Mouse (Mus musculus): ENCODE measurements around the gene Arfgef3. TPM values are rescaled to one million over a fixed set of nuclear protein-coding genes. Genes with fewer than 3 reads are reported as not detected.
"Not testable (repeated sequence)": the region's sequence is repeated elsewhere in the genome, so short reads cannot be mapped to it uniquely, and the experiment has no call there.

Arfgef3 gene
- total RNA-seq, 2 experiments from 2014 or later = 0.22 to 0.33 TPM

DNA sequence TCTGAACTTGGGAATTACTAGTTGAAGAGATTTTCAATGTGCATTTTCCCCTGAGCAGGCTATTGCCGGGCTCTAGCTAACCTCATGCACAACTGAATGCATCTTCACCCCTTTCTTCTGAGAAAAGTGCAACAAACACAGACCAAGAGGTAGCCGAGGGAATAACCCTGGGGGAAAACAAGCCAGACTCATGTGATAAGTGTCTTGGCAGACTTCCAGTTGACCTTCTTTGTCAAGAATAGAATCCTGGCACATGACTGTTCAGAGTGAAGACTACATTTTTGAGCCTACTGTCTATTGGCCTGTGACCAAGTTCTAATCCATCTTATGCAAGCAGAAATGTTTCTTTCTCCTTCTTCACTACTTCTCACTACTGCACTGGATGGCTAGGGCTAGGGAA lies 55.5 kb downstream of the Arfgef3 start:
- intact Hi-C loops (cut with DNase I) = no loop called here
- DNase-seq = peak; percentile 5 to 6

DNA sequence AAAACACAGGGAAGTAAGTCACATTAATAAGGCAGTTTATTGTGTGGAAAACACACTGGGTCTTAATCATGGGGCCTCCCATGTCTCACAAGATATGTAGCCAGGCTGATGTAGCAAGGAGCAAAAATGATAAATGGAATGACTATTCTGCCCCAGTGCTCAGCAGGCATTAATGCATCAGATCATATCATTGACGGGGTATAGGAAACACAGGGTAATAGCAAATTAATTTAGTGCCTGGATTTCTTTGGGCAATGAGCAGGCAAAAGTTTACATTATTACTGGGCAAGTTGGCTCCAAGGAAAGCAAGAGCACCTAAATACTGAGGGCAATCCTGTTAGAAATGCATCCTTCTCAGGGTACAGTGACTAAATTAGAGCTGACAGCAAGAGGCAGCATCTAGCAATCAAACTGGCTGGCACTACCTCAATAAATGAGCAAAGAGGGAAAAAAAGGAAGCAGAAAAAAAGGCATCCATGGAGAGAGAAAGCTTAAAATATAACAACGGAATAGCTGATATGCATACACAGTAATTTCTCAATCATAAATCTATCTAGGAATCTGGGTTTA lies 62.3 kb downstream of the Arfgef3 start:
- intact Hi-C loops (cut with DNase I) = no loop called here
- no peak for DNase-seq

DNA sequence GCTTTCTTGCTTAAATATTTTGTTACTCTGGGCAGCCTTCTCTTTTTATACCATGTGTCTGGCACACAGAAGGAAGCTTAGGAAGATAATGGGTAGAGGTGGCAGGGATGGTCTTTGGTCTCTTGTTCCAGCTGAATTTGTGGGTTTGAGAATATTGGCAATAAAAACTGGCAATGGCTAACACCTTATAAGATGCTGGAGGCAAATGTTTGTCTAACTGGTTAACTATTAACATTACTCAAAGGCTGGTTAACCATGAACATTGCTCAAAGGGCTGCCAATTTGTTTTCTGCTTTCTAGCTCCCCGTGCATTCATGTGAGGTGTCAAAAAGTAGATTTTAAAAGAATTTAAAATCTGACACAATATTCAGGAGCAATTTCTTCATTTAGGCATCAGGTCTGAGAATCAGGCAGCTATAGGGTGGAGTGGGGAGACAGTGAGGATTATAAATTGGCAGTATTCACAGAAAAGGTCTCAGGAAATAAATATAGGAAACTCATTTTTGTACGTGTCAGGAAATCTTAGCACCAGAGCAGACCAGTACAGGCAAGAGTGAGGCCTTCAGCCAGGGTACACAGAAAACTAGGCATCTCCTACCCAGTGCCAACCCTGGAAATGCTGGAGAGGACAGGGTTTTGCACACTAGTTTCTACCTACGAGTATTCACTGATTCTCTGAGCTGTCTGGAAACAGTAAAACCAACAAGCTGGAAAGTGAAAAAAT lies 62.9 kb downstream of the Arfgef3 start:
- no peak for DNase-seq
- intact Hi-C loops (cut with DNase I) = no loop called here

DNA sequence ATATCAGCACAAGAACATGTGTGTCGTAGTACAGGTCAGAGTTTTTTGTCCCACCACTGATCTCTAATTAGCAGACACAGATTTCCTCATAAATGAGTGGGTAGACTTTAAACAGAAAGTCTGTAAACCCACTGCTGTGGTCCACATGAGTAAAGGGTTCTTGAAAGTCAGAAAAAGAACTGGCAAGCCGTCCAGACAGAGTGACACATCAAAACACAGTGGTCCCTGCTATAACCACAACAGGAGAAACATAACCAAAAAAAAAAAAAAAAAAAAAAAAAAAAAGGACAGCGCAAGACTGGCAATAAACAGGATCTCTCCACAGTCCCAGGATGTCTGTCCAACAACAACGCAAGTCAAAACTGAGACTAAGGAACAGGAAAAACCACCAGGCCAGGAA lies 64.9 kb downstream of the Arfgef3 start:
- intact Hi-C loops (cut with DNase I) = no loop called here
- DNase-seq = no peak

DNA sequence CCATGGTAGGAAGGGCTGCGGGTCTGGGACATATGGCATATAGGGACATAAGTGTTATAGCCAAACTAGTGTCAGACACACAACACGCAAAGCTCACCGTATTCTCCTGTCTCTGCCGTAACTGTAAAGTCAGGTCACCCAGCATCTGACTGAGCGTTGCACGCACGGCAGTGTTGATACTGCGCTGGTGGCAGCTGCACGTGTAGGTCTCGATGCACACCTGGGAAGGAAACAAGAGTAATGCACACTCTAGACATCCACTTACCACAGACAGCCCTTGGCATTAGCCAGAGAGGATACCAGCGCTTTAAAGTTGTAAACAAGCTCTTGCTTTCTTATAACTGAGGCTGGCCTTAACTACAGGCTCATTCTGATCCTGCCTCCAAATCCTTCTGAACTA lies 79.0 kb downstream of the Arfgef3 start:
- intact Hi-C loops (cut with DNase I) = no loop called here
- no peak for DNase-seq

DNA sequence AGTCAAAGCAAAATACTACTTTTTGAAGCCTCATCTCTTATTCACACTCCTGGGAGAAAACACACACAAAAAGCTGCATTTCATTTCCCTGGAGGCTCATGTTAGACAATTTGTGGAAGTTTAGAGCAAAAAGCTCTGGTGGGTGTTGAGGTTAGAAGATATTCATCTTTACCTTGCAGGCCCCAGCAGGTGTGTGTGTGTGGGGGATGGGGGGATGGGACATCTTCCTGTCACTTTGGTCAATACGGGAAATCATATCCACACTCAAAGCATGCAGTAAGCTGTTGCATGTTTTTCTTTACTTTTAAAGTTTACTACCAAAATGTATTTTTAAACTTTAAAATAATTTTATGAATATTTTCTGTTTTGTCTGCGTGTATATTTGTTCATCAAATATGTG lies 79.7 kb downstream of the Arfgef3 start:
- intact Hi-C loops (cut with DNase I) = no loop called here
- DNase-seq = no peak

DNA sequence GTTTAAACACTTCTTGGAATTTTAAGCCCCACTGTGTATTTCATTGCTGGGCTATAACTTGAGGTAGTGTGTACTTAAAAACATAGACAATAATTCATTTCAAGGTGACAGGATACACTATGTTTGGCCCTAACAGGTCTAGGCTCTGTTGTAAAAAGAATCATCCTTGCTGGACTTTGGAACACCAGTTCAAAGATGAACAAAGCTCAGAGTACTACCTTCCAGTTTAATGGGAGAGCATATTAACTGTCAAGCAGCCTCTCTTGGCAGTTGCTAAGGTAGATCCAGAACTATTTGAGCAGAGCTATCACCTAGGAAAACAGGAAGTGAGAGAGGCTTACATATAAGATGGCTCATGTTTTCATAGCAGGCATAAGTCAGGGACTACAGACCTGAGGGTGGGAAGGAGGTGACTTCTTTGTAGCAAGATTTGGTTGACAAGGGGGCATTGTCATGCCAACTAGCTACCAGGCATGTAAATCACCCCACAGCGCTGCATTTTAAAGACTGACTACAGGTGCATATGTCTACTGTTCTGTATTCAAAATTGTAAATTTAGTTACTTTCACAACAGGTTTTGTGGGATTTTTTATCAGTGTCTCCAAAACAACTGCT lies 82.0 kb downstream of the Arfgef3 start:
- DNase-seq = no peak
- intact Hi-C loops (cut with DNase I) = no loop called here

DNA sequence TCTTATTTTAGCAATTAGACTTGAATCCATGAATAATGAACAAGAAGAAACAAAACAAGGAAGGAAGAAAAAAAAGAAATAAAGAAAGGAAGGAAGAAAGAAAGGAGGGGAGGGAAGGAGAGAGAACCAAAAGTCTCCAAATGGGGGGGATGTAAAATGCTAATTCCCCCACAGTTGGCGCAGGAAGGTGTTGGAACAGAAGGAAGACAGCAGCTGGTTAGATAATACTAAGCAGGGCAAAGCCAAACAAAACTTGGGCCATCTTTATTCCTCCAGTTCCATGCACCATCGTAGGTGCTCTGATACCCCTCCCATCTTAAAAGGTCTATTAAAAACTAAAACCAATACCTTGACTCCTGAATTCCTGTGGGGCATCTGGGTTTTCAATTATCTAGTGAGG lies 82.8 kb downstream of the Arfgef3 start:
- intact Hi-C loops (cut with DNase I) = no loop called here
- DNase-seq = no peak

DNA sequence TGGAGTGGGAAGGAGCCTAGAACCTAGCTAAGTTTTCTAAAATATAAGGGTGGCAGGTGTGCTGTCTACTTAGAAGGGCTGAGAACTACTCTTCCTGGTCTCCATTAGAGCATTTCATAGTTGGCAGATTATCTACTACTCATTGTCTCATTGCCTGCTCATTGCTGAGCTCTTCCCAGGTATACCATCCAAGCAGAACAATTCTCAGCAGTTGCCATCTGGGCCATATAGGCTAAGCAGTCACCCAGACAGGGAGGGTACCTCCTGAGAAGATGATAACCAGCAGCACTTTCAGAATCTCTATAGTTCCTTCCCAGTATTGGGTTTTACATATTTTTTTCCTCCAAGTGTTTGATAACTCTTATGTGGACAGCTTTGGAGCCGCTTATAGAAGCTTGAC lies 86.2 kb downstream of the Arfgef3 start:
- intact Hi-C loops (cut with DNase I) = no loop called here
- DNase-seq = no peak

DNA sequence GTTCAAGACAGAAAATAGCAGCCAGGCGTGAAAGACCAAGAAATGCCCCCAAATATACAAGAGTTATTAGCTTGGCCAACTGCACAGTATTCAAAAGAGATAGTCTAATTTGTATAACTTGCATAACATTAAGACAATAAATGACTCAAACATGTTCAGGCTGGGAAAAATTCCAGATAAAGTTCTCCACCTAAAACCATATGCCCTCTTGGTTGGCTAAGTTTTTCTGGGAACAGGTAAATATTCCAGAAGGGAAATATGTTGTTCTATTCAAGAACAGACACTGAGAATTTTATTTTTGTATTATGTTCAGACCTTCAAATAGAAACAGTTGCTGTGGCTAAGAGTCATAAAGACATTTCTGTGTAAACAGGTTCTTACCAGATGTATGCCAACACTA lies 96.7 kb downstream of the Arfgef3 start:
- no peak for DNase-seq
- intact Hi-C loops (cut with DNase I) = no loop called here

DNA sequence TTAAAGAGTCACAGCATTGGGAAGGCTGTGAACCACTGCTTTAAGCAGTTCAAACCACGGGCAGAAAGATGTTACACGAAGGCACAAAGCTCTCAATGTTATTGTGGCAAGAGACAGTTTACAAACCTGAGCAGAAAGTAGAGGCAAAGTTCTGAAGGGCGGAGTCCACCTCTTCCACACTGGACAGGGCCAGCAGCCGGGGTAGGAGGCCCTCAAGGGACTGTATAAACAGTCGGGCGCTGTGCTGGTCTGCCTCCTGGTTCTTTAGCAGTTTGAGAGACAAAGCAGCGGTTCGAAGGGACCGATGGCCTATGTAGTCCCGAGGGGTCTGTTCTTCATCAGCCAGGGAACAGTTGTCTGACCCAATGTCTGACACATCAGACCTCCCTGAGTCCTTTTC lies 97.7 kb downstream of the Arfgef3 start:
- intact Hi-C loops (cut with DNase I) = no loop called here
- no peak for DNase-seq

DNA sequence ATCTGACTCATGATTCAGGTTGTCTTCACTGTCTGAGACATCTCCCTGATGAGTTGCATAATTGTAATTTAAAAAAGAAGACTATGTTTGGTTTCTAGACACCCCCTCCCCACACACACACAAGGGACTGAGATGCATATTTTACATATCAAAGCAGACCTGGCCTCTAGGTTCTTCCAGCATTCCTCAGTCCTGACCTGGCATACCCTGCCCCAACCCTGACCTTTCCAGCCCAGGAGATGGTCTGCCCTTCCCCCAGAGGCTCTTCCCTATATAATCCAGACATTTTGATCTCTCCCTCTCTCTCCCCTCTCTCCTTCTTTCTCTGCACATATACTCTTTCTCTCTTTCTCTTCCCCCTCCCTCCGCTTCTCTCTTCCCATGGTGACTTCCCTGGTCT lies 99.4 kb downstream of the Arfgef3 start:
- DNase-seq = no peak
- intact Hi-C loops (cut with DNase I) = no loop called here

DNA sequence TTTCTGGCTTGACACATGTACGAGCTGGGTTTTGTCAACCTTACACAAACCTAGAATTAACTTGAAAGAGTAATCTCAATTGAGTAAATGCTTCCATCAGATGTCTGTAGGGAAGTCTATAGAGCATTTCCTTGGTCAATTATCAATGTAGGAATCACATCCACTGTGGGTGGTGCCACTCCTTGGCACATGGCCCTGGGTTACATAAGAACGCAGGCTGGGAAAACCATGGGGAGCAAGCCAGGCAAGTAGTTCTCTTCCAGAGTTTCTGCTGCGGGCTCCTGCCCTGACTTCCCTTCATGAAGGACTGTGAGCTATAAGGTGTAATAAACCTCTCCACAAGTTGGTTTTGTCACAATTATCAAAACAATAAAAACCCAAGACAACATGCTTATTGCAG lies 100.2 kb downstream of the Arfgef3 start:
- intact Hi-C loops (cut with DNase I) = no loop called here
- DNase-seq = no peak

DNA sequence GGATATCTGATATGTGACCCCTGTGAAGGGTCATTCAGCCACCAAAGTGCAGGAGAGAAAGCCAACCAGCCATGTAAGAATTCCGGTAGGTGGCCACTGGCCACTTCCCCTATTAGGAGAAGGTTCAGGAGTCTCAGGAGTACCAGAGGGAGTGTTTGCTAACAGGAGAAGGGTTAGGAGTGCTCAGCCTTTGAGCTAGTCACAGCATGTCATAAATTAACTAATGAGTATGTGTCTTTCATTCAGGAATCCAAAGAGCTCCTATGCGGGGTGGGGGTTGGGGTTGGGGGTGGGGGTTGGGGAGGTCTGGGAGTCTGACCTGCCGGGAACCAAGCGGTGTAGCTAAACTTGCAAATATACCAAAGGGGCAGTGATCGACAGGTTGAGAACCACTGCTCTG lies 100.9 kb downstream of the Arfgef3 start:
- intact Hi-C loops (cut with DNase I) = no loop called here
- DNase-seq = no peak

DNA sequence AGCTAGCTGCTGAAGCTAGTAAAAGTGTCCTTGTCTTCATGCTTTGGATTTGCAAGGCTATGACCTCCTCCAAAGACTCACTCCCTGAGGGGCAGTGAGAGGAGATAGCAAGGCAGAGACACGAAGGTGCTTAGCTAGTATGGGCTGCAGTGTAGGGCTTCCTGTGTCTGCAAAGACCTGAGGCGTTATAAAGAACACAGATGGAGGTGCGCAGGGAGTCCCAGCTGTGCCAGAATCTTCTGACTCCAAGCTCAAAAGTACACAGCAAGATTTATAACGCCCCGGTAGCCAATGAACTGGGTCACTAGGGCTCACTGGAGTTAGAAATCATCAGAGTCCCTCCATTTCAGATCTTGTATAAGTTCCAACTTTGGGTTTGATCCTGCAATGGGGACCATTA lies 103.2 kb downstream of the Arfgef3 start:
- no peak for DNase-seq
- intact Hi-C loops (cut with DNase I) = no loop called here

DNA sequence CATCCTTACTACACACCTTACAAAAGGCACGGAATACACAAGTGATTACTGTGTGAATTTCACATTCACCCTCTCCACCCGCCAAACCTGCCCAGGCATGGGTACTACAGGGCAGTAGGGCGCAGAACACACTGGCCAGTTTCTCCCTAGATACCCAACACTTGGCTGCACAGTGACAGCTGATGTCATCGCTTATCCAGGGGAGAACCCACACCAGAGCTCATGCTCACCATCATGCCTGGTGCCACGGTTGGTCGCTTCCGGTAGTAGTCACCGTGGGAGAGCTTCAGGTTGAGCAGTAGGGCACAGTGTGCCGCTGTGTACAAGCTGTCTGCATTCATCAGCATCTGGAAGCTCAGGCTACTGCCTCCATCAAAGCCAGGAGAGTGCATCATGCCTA lies 108.3 kb downstream of the Arfgef3 start:
- no peak for DNase-seq
- intact Hi-C loops (cut with DNase I) = no loop called here

DNA sequence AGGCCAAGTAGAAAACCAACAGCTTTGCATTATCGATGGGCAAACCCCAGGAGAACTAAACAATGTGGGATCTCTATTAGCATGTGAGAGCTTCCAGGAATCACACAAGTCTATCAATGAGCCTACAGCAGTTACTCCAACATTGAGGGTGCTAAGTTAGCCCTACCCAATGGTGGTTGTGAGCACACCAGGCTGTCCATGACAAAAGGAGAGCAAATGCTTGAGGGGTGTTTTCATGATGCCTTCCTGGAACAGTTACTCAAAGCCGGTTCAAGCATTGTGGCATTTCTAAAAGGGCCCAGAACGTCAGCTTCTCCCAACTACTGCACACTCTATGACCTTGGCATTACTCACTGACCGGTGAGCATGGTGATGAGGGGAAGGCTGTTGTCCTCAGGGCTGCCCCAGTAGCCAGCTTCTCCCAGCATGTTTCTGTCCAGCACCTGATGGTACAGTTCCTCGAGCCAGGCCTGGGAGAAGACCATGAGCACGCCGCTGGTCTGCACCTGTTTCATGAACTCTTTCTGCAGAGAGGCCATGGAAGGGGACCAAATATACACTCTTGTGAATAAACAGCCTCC lies 109.3 kb downstream of the Arfgef3 start:
- intact Hi-C loops (cut with DNase I) = no loop called here
- DNase-seq = no peak

DNA sequence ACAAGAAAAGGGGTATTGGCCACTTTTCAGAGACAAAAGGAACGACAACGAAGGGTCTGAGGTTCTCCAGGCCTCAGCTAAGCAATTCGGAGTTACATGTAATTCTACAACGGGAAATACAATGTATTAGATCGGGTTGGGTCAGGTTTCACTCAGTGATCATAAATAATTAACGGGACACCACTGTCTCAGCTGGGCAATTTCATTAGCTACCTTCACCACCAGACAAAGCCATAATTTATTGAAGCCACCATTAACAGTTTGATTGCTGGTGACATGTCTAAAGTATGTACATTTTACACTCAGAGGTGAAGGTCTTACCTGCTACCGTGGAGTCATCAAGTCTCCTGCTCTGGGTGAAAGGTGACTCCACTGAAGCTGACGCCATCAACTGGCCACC lies 113.3 kb downstream of the Arfgef3 start:
- intact Hi-C loops (cut with DNase I) = no loop called here
- no peak for DNase-seq

DNA sequence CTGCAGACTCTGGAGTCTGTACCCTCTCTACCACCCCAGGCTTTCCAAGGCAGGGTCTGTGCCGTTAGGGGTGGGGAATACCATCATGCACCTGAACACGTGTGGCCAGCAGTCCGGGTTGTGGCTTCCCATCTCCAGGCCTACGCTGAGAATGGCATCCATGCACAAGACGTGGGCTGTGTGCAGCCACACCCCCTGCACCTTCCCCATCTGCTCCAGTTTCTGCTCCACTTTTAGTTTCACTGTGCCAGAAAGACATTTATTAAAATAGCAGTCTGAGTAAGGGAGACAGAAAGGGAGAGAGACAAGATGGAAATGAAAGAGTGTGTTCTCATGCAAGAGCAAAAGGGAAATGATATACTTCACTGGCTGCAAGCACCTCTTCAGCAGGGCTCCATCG lies 116.2 kb downstream of the Arfgef3 start:
- intact Hi-C loops (cut with DNase I) = no loop called here
- DNase-seq = no peak

DNA sequence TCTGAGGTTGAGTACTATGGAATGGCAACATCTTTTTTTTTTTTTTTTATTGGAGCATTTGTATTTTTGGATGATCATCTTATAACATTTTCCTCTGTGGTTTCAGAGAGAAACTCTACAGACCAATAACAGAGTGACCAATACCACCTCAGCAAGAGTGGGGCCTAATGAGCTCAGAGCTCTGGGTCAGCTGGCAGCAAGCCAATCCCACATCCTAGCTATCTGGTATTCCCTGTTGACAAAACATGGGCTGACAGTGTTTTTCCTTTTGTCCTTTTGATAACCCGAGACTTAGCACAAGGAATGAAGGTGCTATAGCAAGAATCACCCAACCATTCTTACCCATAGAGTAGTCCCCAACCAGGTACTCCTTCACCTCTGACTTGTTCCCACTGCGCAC lies 131.0 kb downstream of the Arfgef3 start:
- intact Hi-C loops (cut with DNase I) = no loop called here
- no peak for DNase-seq

DNA sequence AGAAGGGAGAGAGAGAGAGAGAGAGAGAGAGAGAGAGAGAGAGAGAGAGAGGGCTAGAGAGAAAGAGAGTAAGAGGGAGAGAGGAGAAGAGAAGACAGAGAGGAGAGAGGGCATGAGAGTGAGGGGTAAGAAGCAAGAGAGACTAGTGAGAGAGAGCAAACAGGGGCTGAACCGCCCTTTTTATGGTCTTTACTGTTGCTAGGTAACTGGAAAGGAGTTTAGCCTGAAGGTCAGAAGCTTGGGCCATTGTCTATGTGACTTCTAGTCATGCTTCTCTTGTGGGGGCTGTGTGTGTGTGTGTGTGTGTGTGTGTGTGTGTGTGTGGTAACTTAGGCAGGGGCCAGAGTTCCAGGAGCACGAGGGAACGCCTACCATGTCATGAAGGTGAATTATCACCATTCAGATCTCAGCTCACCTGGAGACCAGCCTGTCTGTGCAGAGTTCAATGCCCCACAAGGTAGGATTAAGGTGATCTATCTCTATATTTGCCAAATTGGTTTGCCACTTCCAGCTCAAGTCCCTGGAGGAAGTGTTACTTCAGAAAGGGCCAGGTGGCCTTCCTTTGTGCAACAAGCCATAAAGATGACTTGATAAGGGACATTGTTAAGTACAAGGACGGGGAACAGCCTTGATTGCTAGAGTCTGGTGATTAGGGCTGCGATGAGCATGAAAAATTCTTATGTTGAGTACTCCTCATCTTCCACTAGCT lies 138.8 kb downstream of the Arfgef3 start:
- intact Hi-C loops (cut with DNase I) = loop anchor here (5.0 kb wide), 3 partner anchors 43 to 213 kb away; no protein-coding TSS in a partner anchor
- DNase-seq = not testable (repeated sequence)
